In the genomic region with DNA sequence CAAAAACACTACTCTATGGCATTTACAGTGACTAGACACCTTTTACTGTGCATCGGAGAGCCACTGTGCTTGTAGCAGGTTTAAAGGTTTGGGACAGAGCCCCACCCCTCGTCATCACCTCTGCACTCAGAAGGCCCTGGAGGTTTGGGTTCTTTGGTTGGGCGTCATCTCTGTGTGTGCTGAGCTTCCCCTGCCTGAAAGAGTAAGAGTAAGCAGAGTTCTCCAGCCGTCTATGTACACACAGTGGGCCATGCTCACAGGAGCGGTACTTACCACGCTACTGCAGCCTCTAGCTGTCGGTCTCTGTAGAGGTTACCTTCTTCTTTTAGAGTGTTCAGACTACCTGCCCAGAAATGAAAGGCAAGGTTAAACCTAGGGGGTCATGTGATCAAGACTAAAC, we compare ENCODE assay signal across 9 mouse cellular contexts. TPM values are rescaled to one million over a fixed set of nuclear protein-coding genes. Genes with fewer than 3 reads are reported as not detected.
DNase-seq lines count a peak whose midpoint lies in the region; ATAC-seq lines count a peak whose summit lies in the region.
"Had no signal": no experiment of that assay in that cellular context is flagged by ENCODE, and none has a peak within 500 bp of the region (broad histone marks: within the 10 kb centered on the region; RNA-seq: fewer than 3 reads in every experiment).

No protein-coding gene starts in this region.

- H3K27me3 ChIP-seq in hindbrain, embryonic 10.5 days (ENCODE audit: insufficient read depth, poor library complexity, severe bottlenecking) = no peaks in the 10 kb centered on the region
- no peaks in the 10 kb centered on the region for H3K27me3 ChIP-seq in hindbrain, embryonic 11.5 days (ENCODE audit: control insufficient read depth, insufficient read depth, low read length)
- no peaks in the 10 kb centered on the region for H3K27me3 ChIP-seq in hindbrain, embryonic 14.5 days (ENCODE audit: control insufficient read depth, insufficient read depth, low read length)
- H3K27me3 ChIP-seq in midbrain, embryonic 14.5 days (ENCODE audit: control insufficient read depth, insufficient read depth, low read length) = no peaks in the 10 kb centered on the region

- peaks cover 53% of the 10 kb centered on the region for H3K36me3 ChIP-seq in hindbrain, embryonic 10.5 days
- peaks cover 10% of the 10 kb centered on the region for H3K36me3 ChIP-seq in hindbrain, embryonic 11.5 days (ENCODE audit: control insufficient read depth, insufficient read depth, low read length)
- H3K36me3 ChIP-seq in hindbrain, embryonic 14.5 days (replicated peaks; ENCODE audit: control insufficient read depth, insufficient read depth) = peaks cover 49% of the 10 kb centered on the region
- H3K36me3 ChIP-seq in midbrain, embryonic 14.5 days (ENCODE audit: control insufficient read depth, insufficient read depth, low read length) = peaks cover 47% of the 10 kb centered on the region

- H3K9ac ChIP-seq in hindbrain, embryonic 11.5 days (ENCODE audit: low read depth, low read length) = no peak overlapping the region
- H3K9ac ChIP-seq in hindbrain, embryonic 14.5 days = no peak overlapping the region
- H3K9ac ChIP-seq in midbrain, embryonic 14.5 days (replicated peaks; ENCODE audit: low read length) = no peak overlapping the region

- ATAC-seq in hindbrain, embryonic 11.5 days (ENCODE audit: low FRiP score) = no peak
- no peak for ATAC-seq in hindbrain, embryonic 14.5 days (ENCODE audit: low FRiP score)
- no peak for ATAC-seq in midbrain, embryonic 14.5 days (ENCODE audit: low FRiP score, low TSS enrichment)

- H3K27ac ChIP-seq in hindbrain, embryonic 10.5 days = no peak overlapping the region
- H3K27ac ChIP-seq in hindbrain, embryonic 11.5 days (ENCODE audit: low read depth, low read length) = no peak overlapping the region
- no peak overlapping the region for H3K27ac ChIP-seq in hindbrain, embryonic 14.5 days
- H3K27ac ChIP-seq in midbrain, embryonic 14.5 days (replicated peaks; ENCODE audit: low read depth, low read length) = no peak overlapping the region

- no peak for DNase-seq in hindbrain, embryonic 10.5 days (ENCODE audit: low spot score)
- DNase-seq in hindbrain, embryonic 11.5 days (ENCODE audit: low spot score) = no peak
- DNase-seq in ZHBTc4 (ENCODE audit: low read depth, low spot score) = peak; percentile 45
- no peak for DNase-seq in hindbrain, embryonic 14.5 days (ENCODE audit: low spot score)
- no peak for DNase-seq in midbrain, embryonic 14.5 days
- DNase-seq in layer of hippocampus, postnatal 10 days (ENCODE audit: low spot score in 2 of 2) = no peak
- DNase-seq in adrenal gland, postnatal 10 days = no peak
- DNase-seq in layer of hippocampus, adult 9-11 months = no peak
- DNase-seq: kidney, postnatal 14 days had no signal

- 91% methylated on average over 7 of the region's 7 CpGs for WGBS in hindbrain, embryonic 10.5 days
- 91% methylated on average over 7 of the region's 7 CpGs for WGBS in hindbrain, embryonic 11.5 days
- WGBS in hindbrain, embryonic 14.5 days = 91% methylated on average over 7 of the region's 7 CpGs
- 91% methylated on average over 7 of the region's 7 CpGs for WGBS in midbrain, embryonic 14.5 days

- H3K4me3 ChIP-seq in hindbrain, embryonic 10.5 days = peak overlapping the region; percentile 83; the same call in 1 of the 2 replicates
- H3K4me3 ChIP-seq in hindbrain, embryonic 11.5 days (ENCODE audit: low read depth, low read length) = no peak overlapping the region
- H3K4me3 ChIP-seq in hindbrain, embryonic 14.5 days (replicated peaks; ENCODE audit: low read length) = peak overlapping the region; percentile 65; the same call in 1 of the 2 replicates
- H3K4me3 ChIP-seq in midbrain, embryonic 14.5 days (replicated peaks; ENCODE audit: low read depth, low read length) = no peak overlapping the region

- H3K4me2 ChIP-seq in hindbrain, embryonic 11.5 days (replicated peaks; ENCODE audit: low read depth, low read length) = no peak overlapping the region
- peak overlapping the region; percentile 62 for H3K4me2 ChIP-seq in hindbrain, embryonic 14.5 days (replicated peaks)
- H3K4me2 ChIP-seq in midbrain, embryonic 14.5 days (ENCODE audit: low read length) = peak overlapping the region; percentile 74

- peaks cover 24% of the 10 kb centered on the region for H3K4me1 ChIP-seq in hindbrain, embryonic 10.5 days (replicated peaks)
- no peaks in the 10 kb centered on the region for H3K4me1 ChIP-seq in hindbrain, embryonic 11.5 days (replicated peaks; ENCODE audit: control insufficient read depth, insufficient read depth, low read length)
- H3K4me1 ChIP-seq in hindbrain, embryonic 14.5 days (replicated peaks; ENCODE audit: control insufficient read depth, insufficient read depth, low read length) = peaks cover 7% of the 10 kb centered on the region
- H3K4me1 ChIP-seq in midbrain, embryonic 14.5 days (ENCODE audit: control insufficient read depth, insufficient read depth, low read length) = 0 out of 2 replicates have a peak, but pooled peaks cover 5% of the 10 kb centered on the region

- H3K9me3 ChIP-seq in hindbrain, embryonic 10.5 days = no peaks in the 10 kb centered on the region
- H3K9me3 ChIP-seq in hindbrain, embryonic 11.5 days (ENCODE audit: control insufficient read depth, low read length) = no peaks in the 10 kb centered on the region
- no peaks in the 10 kb centered on the region for H3K9me3 ChIP-seq in hindbrain, embryonic 14.5 days (ENCODE audit: control insufficient read depth, low read length)
- no peaks in the 10 kb centered on the region for H3K9me3 ChIP-seq in midbrain, embryonic 14.5 days (ENCODE audit: control insufficient read depth, low read length)

RNA-seq across cellular contexts. Expression of gene Msto1, which starts 1.2 kb away (rescaled TPM):
- polyA plus RNA-seq in hindbrain, embryonic 10.5 days (2016; fragmentation: Nextera tagmentation; extraction: Ambion mirVana) = 58.6 and 64.8 TPM in 2 replicates
- 47.4 and 49.8 TPM in 2 replicates for polyA plus RNA-seq in hindbrain, embryonic 11.5 days (2014; fragmentation: Nextera tagmentation; extraction: Ambion mirVana)
- polyA plus RNA-seq in hindbrain, embryonic 14.5 days (2014; fragmentation: Nextera tagmentation; extraction: Ambion mirVana) = 49.4 and 50.1 TPM in 2 replicates
- 48.3 and 53.2 TPM in 2 replicates for polyA plus RNA-seq in midbrain, embryonic 14.5 days (2014; fragmentation: Nextera tagmentation; extraction: Ambion mirVana)
- 10 to 100 TPM; 31.1 to 32.9 TPM for total RNA-seq in layer of hippocampus, postnatal 10 days (2021)
- 10 to 100 TPM; 23.9 to 27.2 TPM for total RNA-seq in adrenal gland, postnatal 10 days (2021)

RNA-seq across cellular contexts. Expression of gene Ash1l, which starts 37.8 kb away (rescaled TPM):
- polyA plus RNA-seq in hindbrain, embryonic 10.5 days (2016; fragmentation: Nextera tagmentation; extraction: Ambion mirVana) = 12.3 and 12.9 TPM in 2 replicates
- polyA plus RNA-seq in hindbrain, embryonic 11.5 days (2014; fragmentation: Nextera tagmentation; extraction: Ambion mirVana) = 15.5 and 22.9 TPM in 2 replicates
- 20.0 and 21.4 TPM in 2 replicates for polyA plus RNA-seq in hindbrain, embryonic 14.5 days (2014; fragmentation: Nextera tagmentation; extraction: Ambion mirVana)
- 22.5 and 24.9 TPM in 2 replicates for polyA plus RNA-seq in midbrain, embryonic 14.5 days (2014; fragmentation: Nextera tagmentation; extraction: Ambion mirVana)
- 10 to 100 TPM; 61.2 to 61.5 TPM for total RNA-seq in layer of hippocampus, postnatal 10 days (2021)
- 10 to 100 TPM; 34.4 to 44.4 TPM for total RNA-seq in adrenal gland, postnatal 10 days (2021)

RNA-seq across cellular contexts. Expression of gene Dap3, which starts 38.4 kb away (rescaled TPM):
- 132 and 142 TPM in 2 replicates for polyA plus RNA-seq in hindbrain, embryonic 10.5 days (2016; fragmentation: Nextera tagmentation; extraction: Ambion mirVana)
- polyA plus RNA-seq in hindbrain, embryonic 11.5 days (2014; fragmentation: Nextera tagmentation; extraction: Ambion mirVana) = 145 and 167 TPM in 2 replicates
- polyA plus RNA-seq in hindbrain, embryonic 14.5 days (2014; fragmentation: Nextera tagmentation; extraction: Ambion mirVana) = 120 and 125 TPM in 2 replicates
- polyA plus RNA-seq in midbrain, embryonic 14.5 days (2014; fragmentation: Nextera tagmentation; extraction: Ambion mirVana) = 110 and 138 TPM in 2 replicates
- 100 to 1,000 TPM in 1 of 2 experiments, 10 to 100 TPM in 1; 100.0 to 115 TPM for total RNA-seq in layer of hippocampus, postnatal 10 days (2021)
- 100 to 1,000 TPM; 114 to 128 TPM for total RNA-seq in adrenal gland, postnatal 10 days (2021)

Comparison
In these comparisons a context has a peak if more than half of its experiments do, and no peak if none do; other contexts are left out.
1. H3K4me3 ChIP-seq: peak in hindbrain, embryonic 10.5 days (single experiment) and hindbrain, embryonic 14.5 days (single experiment); none in hindbrain, embryonic 11.5 days (single experiment) and midbrain, embryonic 14.5 days (single experiment).